Mouse (Mus musculus): ENCODE results near the gene H2-DMb2.

DNA sequence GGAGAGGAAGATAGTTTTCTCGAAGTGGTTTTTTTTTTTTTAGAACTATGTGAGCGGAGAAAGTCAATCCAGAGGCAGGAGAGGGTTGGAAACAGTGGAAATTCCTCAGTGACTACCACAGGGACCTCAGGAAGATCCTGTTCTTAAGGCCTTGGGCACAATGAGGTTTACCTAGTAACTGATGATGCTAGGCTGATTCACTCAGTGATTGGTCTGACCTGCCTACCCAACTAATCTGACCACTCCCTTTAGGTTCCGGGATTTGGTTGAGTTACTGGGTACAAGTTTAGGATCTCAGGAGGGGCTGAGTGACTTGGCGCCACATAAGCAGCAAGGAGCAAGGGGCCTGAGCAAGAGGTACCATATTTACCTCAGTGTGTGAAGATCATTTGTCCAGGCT lies 9.8 kb downstream of the H2-DMb2 start, which contains the start of gene H2-DMb1:
- TF ChIP-seq CTCF (IDR thresholded peaks at IDR 0.05; ENCODE audit: low read depth) (no peak), EP300 (IDR thresholded peaks at IDR 0.05; ENCODE audit: low read depth) (no peak)

All from heart, postnatal 0 days (tissue).